Mouse (Mus musculus) B cell, adult 62 days (primary cell): ENCODE data around the gene Cebpg. TPM values are rescaled to one million over a fixed set of nuclear protein-coding genes. Genes with fewer than 3 reads are reported as not detected.

Source experiments
- total RNA-seq: library from RNA; stranded (reverse); gene quantifications from 4 replicates; pipeline ENCODE4 v1.2.4, GENCODE M21; 2023

The Cebpg gene
- 28.6 to 40.5 TPM (median 35.9 TPM) in 4 replicates for total RNA-seq

GRCm38 (mm10) chr7:35056436-35056864, at the start of gene Cebpg:
Gene Cebpg, minus strand, starts transcription at chr7:35056573.

Other genes with a start within 250 kb of the Cebpg start
- gene Chst8, start 243.9 kb downstream of the Cebpg start, total RNA-seq, result not detected in 4 replicates
- 33.3 to 40.4 TPM (median 34.9 TPM) in 4 replicates for gene Pepd, start 144.2 kb downstream of the Cebpg start, total RNA-seq
- gene Cebpa, start 62.7 kb upstream of the Cebpg start, total RNA-seq, result 0.39 to 1.6 TPM (median 0.50 TPM) in 4 replicates
- gene Slc7a10, start 129.8 kb upstream of the Cebpg start, total RNA-seq, result not detected in 4 replicates
- not detected in 4 replicates for gene Lrp3, start 158.9 kb upstream of the Cebpg start, total RNA-seq